In the genomic region with DNA sequence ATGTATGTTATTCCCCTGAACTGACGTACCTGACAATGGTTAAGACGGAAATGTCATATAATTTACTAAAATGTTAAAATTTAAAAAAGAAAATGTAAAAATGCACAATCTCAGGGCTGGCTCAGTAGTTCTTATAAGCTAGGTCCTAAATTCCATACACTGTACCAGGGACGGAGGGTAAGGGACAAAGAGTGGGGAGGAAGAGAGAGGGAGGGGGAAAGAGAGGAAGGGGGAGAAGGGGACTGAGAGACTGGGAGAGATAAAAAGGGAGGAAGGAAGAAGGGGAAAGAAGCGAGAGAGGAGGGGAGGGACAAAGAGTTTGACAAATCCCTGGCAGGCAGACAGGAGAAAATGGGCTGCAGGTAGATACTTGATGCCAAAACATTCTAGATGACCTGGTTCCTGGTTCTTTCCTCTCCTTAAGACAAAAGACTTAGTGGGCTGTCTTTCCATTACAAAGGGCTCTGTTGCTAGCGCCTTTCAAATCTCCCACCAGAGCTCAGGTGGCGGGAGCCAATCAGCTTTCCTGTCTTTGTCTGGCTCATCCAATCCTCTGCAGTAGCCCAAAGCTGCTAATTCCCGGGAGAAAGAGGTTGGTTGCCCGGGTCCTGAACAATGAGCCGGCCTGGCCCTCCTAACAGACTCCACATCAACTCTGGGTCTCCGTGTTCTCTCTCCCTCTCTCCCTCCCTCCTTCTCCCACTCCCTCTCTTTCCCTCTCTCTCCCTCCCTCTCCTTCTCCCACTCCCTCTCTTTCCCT, we compare ENCODE assay signal across 9 mouse cellular contexts.
DNase-seq lines count a peak whose midpoint lies in the region; ATAC-seq lines count a peak whose summit lies in the region.
"Had no signal": no experiment of that assay in that cellular context is flagged by ENCODE, and none has a peak within 500 bp of the region (broad histone marks: within the 10 kb centered on the region; RNA-seq: fewer than 3 reads in every experiment).

No protein-coding gene starts in this region.

- 11% methylated on average over 10 of the region's 10 CpGs for WGBS in hindbrain, embryonic 11.5 days
- WGBS in neural tube, embryonic 12.5 days = 12% methylated on average over 10 of the region's 10 CpGs

- peak overlapping the region; percentile 29; the same call in 1 of the 2 replicates for H3K4me2 ChIP-seq in hindbrain, embryonic 11.5 days (replicated peaks; ENCODE audit: low read depth, low read length)
- H3K4me2 ChIP-seq in neural tube, embryonic 12.5 days (replicated peaks) = peak overlapping the region; percentile 49

- peak overlapping the region; percentile 37; the same call in 1 of the 2 replicates for H3K9ac ChIP-seq in hindbrain, embryonic 11.5 days (ENCODE audit: low read depth, low read length)
- H3K9ac ChIP-seq in neural tube, embryonic 12.5 days = peak overlapping the region; percentile 47

- DNase-seq in layer of hippocampus, adult 11-12 months (ENCODE audit: low spot score) = peak; percentile 14
- DNase-seq in layer of hippocampus, adult 8-10 months (ENCODE audit: low spot score in 2 of 2) = no peak
- DNase-seq in embryo, embryonic 10.5 days (ENCODE audit: low spot score) = peak; percentile 93
- DNase-seq in hindbrain, embryonic 11.5 days (ENCODE audit: low spot score) = peak; percentile 86
- DNase-seq in spleen, postnatal 10 days (ENCODE audit: low spot score in 2 of 2) = no peak
- no peak for DNase-seq in lung, postnatal 14 days
- no peak for DNase-seq in spleen, postnatal 36 days (ENCODE audit: low spot score in 2 of 2)
- DNase-seq: heart, postnatal 14 days had no signal

- peak; percentile 96 for ATAC-seq in hindbrain, embryonic 11.5 days (ENCODE audit: low FRiP score)
- ATAC-seq in neural tube, embryonic 12.5 days (ENCODE audit: low FRiP score, low read depth) = peak; percentile 95

- no peaks in the 10 kb centered on the region for H3K9me3 ChIP-seq in hindbrain, embryonic 11.5 days (ENCODE audit: control insufficient read depth, low read length)
- no peaks in the 10 kb centered on the region for H3K9me3 ChIP-seq in neural tube, embryonic 12.5 days

- no peaks in the 10 kb centered on the region for H3K36me3 ChIP-seq in hindbrain, embryonic 11.5 days (ENCODE audit: control insufficient read depth, insufficient read depth, low read length)
- H3K36me3 ChIP-seq in neural tube, embryonic 12.5 days = no peaks in the 10 kb centered on the region

- H3K4me3 ChIP-seq in hindbrain, embryonic 11.5 days (ENCODE audit: low read depth, low read length) = no peak overlapping the region
- H3K4me3 ChIP-seq in neural tube, embryonic 12.5 days = no peak overlapping the region

- peak overlapping the region; percentile 95 for H3K27ac ChIP-seq in hindbrain, embryonic 11.5 days (ENCODE audit: low read depth, low read length)
- peak overlapping the region; percentile 82 for H3K27ac ChIP-seq in neural tube, embryonic 12.5 days

- no peaks in the 10 kb centered on the region for H3K27me3 ChIP-seq in hindbrain, embryonic 11.5 days (ENCODE audit: control insufficient read depth, insufficient read depth, low read length)
- no peaks in the 10 kb centered on the region for H3K27me3 ChIP-seq in neural tube, embryonic 12.5 days (replicated peaks)

- peaks cover 4% of the 10 kb centered on the region; the same call in 1 of the 2 replicates for H3K4me1 ChIP-seq in hindbrain, embryonic 11.5 days (replicated peaks; ENCODE audit: control insufficient read depth, insufficient read depth, low read length)
- peaks cover 16% of the 10 kb centered on the region for H3K4me1 ChIP-seq in neural tube, embryonic 12.5 days

Comparison
In these comparisons a context has a peak if more than half of its experiments do, and no peak if none do; other contexts are left out.
1. DNase-seq: peak in layer of hippocampus, adult 11-12 months (single experiment), embryo, embryonic 10.5 days (single experiment) and hindbrain, embryonic 11.5 days (single experiment); none in layer of hippocampus, adult 8-10 months (0 of 2), spleen, postnatal 10 days (0 of 2), lung, postnatal 14 days (single experiment) and spleen, postnatal 36 days (0 of 2).